Mouse (Mus musculus) heart, embryonic 15.5 days (tissue): Measurements from ENCODE around the gene Lamc2. TPM values are rescaled to one million over a fixed set of nuclear protein-coding genes. Genes with fewer than 3 reads are reported as not detected.
A peak's percentile ranks its signal among the peaks of the same experiment; 100 is the strongest.

Experiments used
- ATAC-seq: fragments of 200-750 bp; cut with Nextera tagmentation; replicated peaks from 2 replicates; pipeline ENCODE4 v1.8.0; 2017; ENCODE audit warnings: low read depth, moderate TSS enrichment; ENCODE audit not compliant: insufficient number of reproducible peaks, insufficient read depth, low FRiP score
- H3K27ac ChIP-seq: fragments of 300-500 bp; sonication (generic); 2 replicates; pipeline ENCODE4 v1.5.1; 2015; ENCODE audit warnings: mild to moderate bottlenecking, inconsistent platforms
- H3K27me3 ChIP-seq: fragments of 300-500 bp; sonication (generic); 2 replicates; pipeline ENCODE4 v1.6.1; 2015; ENCODE audit warnings: inconsistent platforms
- H3K36me3 ChIP-seq: fragments of 300-500 bp; sonication (generic); 2 replicates; pipeline ENCODE4 v1.6.1; 2015; ENCODE audit warnings: mild to moderate bottlenecking, inconsistent platforms
- H3K4me1 ChIP-seq: fragments of 300-500 bp; sonication (generic); replicated peaks from 2 replicates; pipeline ENCODE4 v1.6.1; 2015; ENCODE audit warnings: inconsistent platforms
- H3K4me2 ChIP-seq: fragments of 300-500 bp; sonication (generic); 2 replicates; pipeline ENCODE4 v1.6.1; 2015; ENCODE audit warnings: inconsistent platforms, mild to moderate bottlenecking, moderate library complexity
- H3K4me3 ChIP-seq: fragments of 300-500 bp; sonication (generic); 2 replicates; pipeline ENCODE4 v1.5.1; 2015; ENCODE audit warnings: mild to moderate bottlenecking, inconsistent platforms
- H3K9ac ChIP-seq: fragments of 300-500 bp; sonication (generic); 2 replicates; pipeline ENCODE4 v1.6.1; 2015; ENCODE audit warnings: mild to moderate bottlenecking, inconsistent platforms
- H3K9me3 ChIP-seq: fragments of 300-500 bp; sonication (generic); replicated peaks from 2 replicates; pipeline ENCODE4 v1.6.1; 2016; ENCODE audit warnings: inconsistent platforms
- WGBS: fragments of 180-500 bp; shearing (Covaris S2); methylation state at CpG from one replicate; pipeline ENCODE4 v1.1.7; 2015; ENCODE audit warnings: mixed read lengths; 5-methylcytosine and 5-hydroxymethylcytosine counted together
- polyA plus RNA-seq: library from polyadenylated mRNA; unstranded; fragments of >200 nt; fragmentation: Nextera tagmentation; extraction: Ambion mirVana; gene quantifications from 2 replicates; pipeline ENCODE4 v1.2.1, GENCODE M21; 2015

Gene Lamc2
- polyA plus RNA-seq, 1 experiment from 2014 or later: 7.8 TPM

- 55% methylated on average over 15 of the region's 15 CpGs for WGBS
- Histone ChIP-seq H3K4me1 (peaks cover 32% of the 10 kb centered on the region), H3K9ac (no peak overlapping the region), H3K4me2 (no peak overlapping the region), H3K36me3 (no peaks in the 10 kb centered on the region), H3K9me3 (no peaks in the 10 kb centered on the region), H3K27ac (peak overlapping the region; percentile 13; the same call in 1 of the 2 replicates), H3K27me3 (no peaks in the 10 kb centered on the region), H3K4me3 (no peak overlapping the region)
- peak; percentile 27; the same call in 1 of the 2 replicates for ATAC-seq
Observed at GRCm38 (mm10) chr1:153126491-153127381, 59.5 kb downstream of the Lamc2 start.

GRCm38 (mm10) chr1:153125287-153126275 is 60.7 kb downstream of the Lamc2 start:
- peaks cover 31% of the 10 kb centered on the region for H3K4me1 ChIP-seq
- 74% methylated on average over 8 of the region's 8 CpGs for WGBS
- H3K27ac ChIP-seq: peak overlapping the region; percentile 13; the same call in 1 of the 2 replicates
- H3K4me2 ChIP-seq: no peak overlapping the region
- no peak for ATAC-seq
- no peak overlapping the region for H3K4me3 ChIP-seq
- H3K36me3 ChIP-seq: no peaks in the 10 kb centered on the region
- H3K9ac ChIP-seq: no peak overlapping the region
- no peaks in the 10 kb centered on the region for H3K27me3 ChIP-seq
- no peaks in the 10 kb centered on the region for H3K9me3 ChIP-seq

- Histone ChIP-seq H3K36me3 (no peaks in the 10 kb centered on the region), H3K9me3 (no peaks in the 10 kb centered on the region), H3K4me2 (no peak overlapping the region), H3K4me3 (no peak overlapping the region), H3K27ac (no peak overlapping the region), H3K4me1 (peaks cover 20% of the 10 kb centered on the region), H3K27me3 (no peaks in the 10 kb centered on the region), H3K9ac (no peak overlapping the region)
- ATAC-seq: no peak
- WGBS: 68% methylated on average over 5 of the region's 5 CpGs
Observed at GRCm38 (mm10) chr1:153124502-153124901, 61.7 kb downstream of the Lamc2 start.

GRCm38 (mm10) chr1:153122764-153123163 is 63.5 kb downstream of the Lamc2 start:
- Histone ChIP-seq H3K36me3 (no peaks in the 10 kb centered on the region), H3K4me2 (no peak overlapping the region), H3K27ac (no peak overlapping the region), H3K4me3 (no peak overlapping the region), H3K9me3 (no peaks in the 10 kb centered on the region), H3K9ac (no peak overlapping the region), H3K4me1 (peaks cover 8% of the 10 kb centered on the region; the same call in 1 of the 2 replicates), H3K27me3 (no peaks in the 10 kb centered on the region)
- WGBS: 82% methylated on average over 4 of the region's 4 CpGs
- no peak for ATAC-seq

- no peak overlapping the region for H3K4me2 ChIP-seq
- H3K4me1 ChIP-seq: no peaks in the 10 kb centered on the region
- no peaks in the 10 kb centered on the region for H3K9me3 ChIP-seq
- 55% methylated on average over 5 of the region's 5 CpGs for WGBS
- H3K9ac ChIP-seq: no peak overlapping the region
- no peaks in the 10 kb centered on the region for H3K36me3 ChIP-seq
- no peak overlapping the region for H3K4me3 ChIP-seq
- H3K27ac ChIP-seq: no peak overlapping the region
- no peak for ATAC-seq
- no peaks in the 10 kb centered on the region for H3K27me3 ChIP-seq
Observed at GRCm38 (mm10) chr1:153121320-153121719, 64.9 kb downstream of the Lamc2 start.

GRCm38 (mm10) chr1:153120544-153120943 is 65.7 kb downstream of the Lamc2 start:
- Histone ChIP-seq H3K27me3 (no peaks in the 10 kb centered on the region), H3K4me2 (no peak overlapping the region), H3K9me3 (no peaks in the 10 kb centered on the region), H3K4me3 (no peak overlapping the region), H3K4me1 (no peaks in the 10 kb centered on the region), H3K36me3 (no peaks in the 10 kb centered on the region), H3K27ac (no peak overlapping the region), H3K9ac (no peak overlapping the region)
- WGBS: 72% methylated on average over 6 of the region's 6 CpGs
- no peak for ATAC-seq

GRCm38 (mm10) chr1:153115315-153115714 is 70.9 kb downstream of the Lamc2 start:
- no peaks in the 10 kb centered on the region for H3K9me3 ChIP-seq
- WGBS: 80% methylated on average over 8 of the region's 8 CpGs
- H3K9ac ChIP-seq: no peak overlapping the region
- H3K4me1 ChIP-seq: no peaks in the 10 kb centered on the region
- H3K27ac ChIP-seq: no peak overlapping the region
- H3K27me3 ChIP-seq: no peaks in the 10 kb centered on the region
- ATAC-seq: no peak
- no peak overlapping the region for H3K4me2 ChIP-seq
- no peak overlapping the region for H3K4me3 ChIP-seq
- H3K36me3 ChIP-seq: no peaks in the 10 kb centered on the region

GRCm38 (mm10) chr1:153111596-153111995 is 74.7 kb downstream of the Lamc2 start:
- Histone ChIP-seq H3K4me2 (no peak overlapping the region), H3K27ac (no peak overlapping the region), H3K36me3 (no peaks in the 10 kb centered on the region), H3K4me3 (no peak overlapping the region), H3K9ac (no peak overlapping the region), H3K27me3 (no peaks in the 10 kb centered on the region), H3K4me1 (peaks cover 4% of the 10 kb centered on the region; the same call in 1 of the 2 replicates), H3K9me3 (no peaks in the 10 kb centered on the region)
- 71% methylated on average over 4 of the region's 4 CpGs for WGBS
- ATAC-seq: no peak

- Histone ChIP-seq H3K27me3 (no peaks in the 10 kb centered on the region), H3K27ac (no peak overlapping the region), H3K36me3 (no peaks in the 10 kb centered on the region), H3K9me3 (no peaks in the 10 kb centered on the region), H3K4me2 (no peak overlapping the region), H3K4me3 (no peak overlapping the region), H3K4me1 (peaks cover 13% of the 10 kb centered on the region), H3K9ac (no peak overlapping the region)
- WGBS: 39% methylated on average over 3 of the region's 3 CpGs
- no peak for ATAC-seq
Observed at GRCm38 (mm10) chr1:153109836-153110235, 76.4 kb downstream of the Lamc2 start.

GRCm38 (mm10) chr1:153109346-153109745 is 76.9 kb downstream of the Lamc2 start:
- Histone ChIP-seq H3K27ac (no peak overlapping the region), H3K9ac (no peak overlapping the region), H3K4me2 (no peak overlapping the region), H3K27me3 (no peaks in the 10 kb centered on the region), H3K36me3 (no peaks in the 10 kb centered on the region), H3K9me3 (no peaks in the 10 kb centered on the region), H3K4me3 (no peak overlapping the region), H3K4me1 (peaks cover 13% of the 10 kb centered on the region)
- WGBS: 74% methylated on average over 5 of the region's 5 CpGs
- no peak for ATAC-seq

GRCm38 (mm10) chr1:153107866-153108265 is 78.4 kb downstream of the Lamc2 start:
- no peaks in the 10 kb centered on the region for H3K27me3 ChIP-seq
- no peak overlapping the region for H3K4me3 ChIP-seq
- no peak overlapping the region for H3K4me2 ChIP-seq
- no peaks in the 10 kb centered on the region for H3K36me3 ChIP-seq
- 36% methylated on average over 7 of the region's 7 CpGs for WGBS
- no peaks in the 10 kb centered on the region for H3K9me3 ChIP-seq
- no peak overlapping the region for H3K9ac ChIP-seq
- peaks cover 13% of the 10 kb centered on the region for H3K4me1 ChIP-seq
- ATAC-seq: 0 out of 2 replicates have a peak, but pooled peaks have one; percentile 40
- H3K27ac ChIP-seq: no peak overlapping the region
